In genomic region chr5:147299255-147300000, GRCm38 (mm10) we compare ENCODE assay signal across 9 mouse cellular contexts. TPM values are rescaled to one million over a fixed set of nuclear protein-coding genes. Genes with fewer than 3 reads are reported as not detected.
A peak's percentile ranks its signal among the peaks of the same experiment; 100 is the strongest.
DNase-seq lines count a peak whose midpoint lies in the region; ATAC-seq and TF ChIP-seq lines count a peak whose summit lies in the region.
"Had no signal": no experiment of that assay in that cellular context is flagged by ENCODE, and none has a peak within 500 bp of the region (broad histone marks: within the 10 kb centered on the region; RNA-seq: fewer than 3 reads in every experiment).

No protein-coding gene starts in this region.

- peak; percentile 15 to 36 for DNase-seq in cerebellum, adult 18-20 months
- peak; percentile 53 for DNase-seq in 416B (ENCODE audit: low read depth)
- DNase-seq in c-Kit-positive CD71-positive TER-119-negative erythroid progenitor cells, embryonic 14.5 days (ENCODE audit: low read depth) = peak; percentile 17
- DNase-seq in heart, postnatal 0 days (ENCODE audit: low spot score) = no peak
- peak; percentile 31 to 78 for DNase-seq in kidney, postnatal 36 days

- WGBS in heart, postnatal 0 days = under 1% methylated on average over 40 of the region's 41 CpGs

- H3K9me3 ChIP-seq in heart, postnatal 0 days (replicated peaks; ENCODE audit: control insufficient read depth, low read length) = no peaks in the 10 kb centered on the region
- H3K9me3 ChIP-seq: G1E had no signal

- H3K4me1 ChIP-seq in heart, postnatal 0 days (ENCODE audit: control insufficient read depth, insufficient read depth) = peaks cover 8% of the 10 kb centered on the region; the same call in 1 of the 2 replicates

- peak overlapping the region; percentile 38 for H3K4me2 ChIP-seq in heart, postnatal 0 days (ENCODE audit: low read depth, low read length)

- no peak overlapping the region for H3K27ac ChIP-seq in heart, postnatal 0 days (ENCODE audit: low read depth)

- no peak for ATAC-seq in cerebellum, adult (ENCODE audit: insufficient number of reproducible peaks, low FRiP score, low TSS enrichment)
- ATAC-seq in heart, postnatal 0 days (ENCODE audit: insufficient read depth, low read depth) = peak; percentile 67; the same call in 1 of the 2 replicates
- ATAC-seq in megakaryocyte progenitor cell, adult 5-6 weeks (replicated peaks; ENCODE audit: poor library complexity) = peak; percentile 93
- ATAC-seq in activated CD4-positive, CD25-positive, alpha-beta regulatory T cell, adult 4 months = no peak

- TF ChIP-seq CTCF in heart, postnatal 0 days (IDR thresholded peaks at IDR 0.05; ENCODE audit: low read depth) = peak; percentile 57

- TF ChIP-seq EP300 in heart, postnatal 0 days (IDR thresholded peaks at IDR 0.05; ENCODE audit: low read depth) = no peak

- H3K4me3 ChIP-seq in heart, postnatal 0 days (ENCODE audit: low read depth, low read length) = peak overlapping the region; percentile 33

- H3K9ac ChIP-seq in heart, postnatal 0 days (replicated peaks; ENCODE audit: low read depth, low read length) = no peak overlapping the region

- no peaks in the 10 kb centered on the region for H3K36me3 ChIP-seq in heart, postnatal 0 days (replicated peaks; ENCODE audit: control insufficient read depth, insufficient read depth, low read length)
- H3K36me3 ChIP-seq: G1E had no signal

- peaks cover 97% of the 10 kb centered on the region for H3K27me3 ChIP-seq in heart, postnatal 0 days (ENCODE audit: control insufficient read depth, insufficient read depth, low read length)

RNA-seq across cellular contexts. Expression of gene Cdx2, which starts 7.6 kb away (rescaled TPM):
- not detected in 2 replicates for total RNA-seq in heart, postnatal 0 days (2014; rRNA removed; ENCODE audit: low replicate concordance)
- not detected in 2 replicates for polyA plus RNA-seq in heart, postnatal 0 days (2015; fragmentation: Nextera tagmentation; extraction: Ambion mirVana)
- total RNA-seq in megakaryocyte progenitor cell, adult 5-6 weeks (2015) = not detected in 2 replicates
- not detected in 2 replicates for total RNA-seq in megakaryocyte progenitor cell, adult 5-6 weeks (2017)
- not detected for polyA plus RNA-seq in activated CD4-positive, CD25-positive, alpha-beta regulatory T cell, adult 4 months (2017; shearing (Covaris generic))
- total RNA-seq: G1E had no signal
- polyA plus RNA-seq: G1E had no signal

RNA-seq across cellular contexts. Expression of gene Urad, which starts 22.8 kb away (rescaled TPM):
- total RNA-seq in heart, postnatal 0 days (2014; rRNA removed; ENCODE audit: low replicate concordance) = not detected in 2 replicates
- not detected in 2 replicates for polyA plus RNA-seq in heart, postnatal 0 days (2015; fragmentation: Nextera tagmentation; extraction: Ambion mirVana)
- not detected in 2 replicates for total RNA-seq in megakaryocyte progenitor cell, adult 5-6 weeks (2015)
- total RNA-seq in megakaryocyte progenitor cell, adult 5-6 weeks (2017) = not detected in 2 replicates
- not detected for polyA plus RNA-seq in activated CD4-positive, CD25-positive, alpha-beta regulatory T cell, adult 4 months (2017; shearing (Covaris generic))
- total RNA-seq: G1E had no signal
- polyA plus RNA-seq: G1E had no signal

RNA-seq across cellular contexts. Expression of gene Pdx1, which starts 29.7 kb away (rescaled TPM):
- total RNA-seq in heart, postnatal 0 days (2014; rRNA removed; ENCODE audit: low replicate concordance) = not detected in 2 replicates
- not detected in 2 replicates for polyA plus RNA-seq in heart, postnatal 0 days (2015; fragmentation: Nextera tagmentation; extraction: Ambion mirVana)
- total RNA-seq in megakaryocyte progenitor cell, adult 5-6 weeks (2015) = not detected in 2 replicates
- total RNA-seq in megakaryocyte progenitor cell, adult 5-6 weeks (2017) = not detected in 2 replicates
- not detected for polyA plus RNA-seq in activated CD4-positive, CD25-positive, alpha-beta regulatory T cell, adult 4 months (2017; shearing (Covaris generic))
- total RNA-seq: G1E had no signal
- polyA plus RNA-seq: G1E had no signal

Comparison
In these comparisons a context has a peak if more than half of its experiments do, and no peak if none do; other contexts are left out.
1. ATAC-seq: peak in heart, postnatal 0 days (single experiment) and megakaryocyte progenitor cell, adult 5-6 weeks (single experiment); none in cerebellum, adult (single experiment) and activated CD4-positive, CD25-positive, alpha-beta regulatory T cell, adult 4 months (single experiment).